Mouse (Mus musculus): ENCODE data around the gene Tap2. TPM values are rescaled to one million over a fixed set of nuclear protein-coding genes. Genes with fewer than 3 reads are reported as not detected.

Tap2 gene
- polyA plus RNA-seq, 1 experiment from 2014 or later: 0.44 TPM

- Histone ChIP-seq H3K4me3 (ENCODE audit: low read depth, low read length) (peak overlapping the region; percentile 44), H3K27ac (ENCODE audit: low read depth, low read length) (no peak overlapping the region), H3K27me3 (ENCODE audit: control insufficient read depth, insufficient read depth, low read length) (peaks cover 78% of the 10 kb centered on the region), H3K4me2 (peak overlapping the region; percentile 81), H3K36me3 (ENCODE audit: control insufficient read depth, insufficient read depth, low read length) (no peaks in the 10 kb centered on the region), H3K9me3 (replicated peaks; ENCODE audit: control insufficient read depth, low read length) (no peaks in the 10 kb centered on the region), H3K4me1 (ENCODE audit: control insufficient read depth, insufficient read depth, low read length) (peaks cover 7% of the 10 kb centered on the region; the same call in 1 of the 2 replicates), H3K9ac (ENCODE audit: low read depth, low read length) (peak overlapping the region; percentile 60)
- 5% methylated on average over 20 of the region's 20 CpGs for WGBS (ENCODE audit: insufficient replicate concordance)
- no peak; the same call in 1 of the 2 replicates for ATAC-seq (replicated peaks; ENCODE audit: insufficient number of reproducible peaks, low FRiP score, low TSS enrichment)
Observed at GRCm38 (mm10) chr17:34188010-34188409, 15.3 kb upstream of the Tap2 start.

GRCm38 (mm10) chr17:34188986-34189385 lies 14.3 kb upstream of the Tap2 start:
- no peak overlapping the region for H3K4me2 ChIP-seq
- H3K9ac ChIP-seq (ENCODE audit: low read depth, low read length): no peak overlapping the region
- no peak overlapping the region for H3K4me3 ChIP-seq (ENCODE audit: low read depth, low read length)
- no peak for ATAC-seq (replicated peaks; ENCODE audit: insufficient number of reproducible peaks, low FRiP score, low TSS enrichment)
- H3K36me3 ChIP-seq (ENCODE audit: control insufficient read depth, insufficient read depth, low read length): no peaks in the 10 kb centered on the region
- H3K27ac ChIP-seq (ENCODE audit: low read depth, low read length): no peak overlapping the region
- 52% methylated on average over 6 of the region's 6 CpGs for WGBS (ENCODE audit: insufficient replicate concordance)
- peaks cover 76% of the 10 kb centered on the region for H3K27me3 ChIP-seq (ENCODE audit: control insufficient read depth, insufficient read depth, low read length)
- no peaks in the 10 kb centered on the region for H3K9me3 ChIP-seq (replicated peaks; ENCODE audit: control insufficient read depth, low read length)
- H3K4me1 ChIP-seq (ENCODE audit: control insufficient read depth, insufficient read depth, low read length): peaks cover 7% of the 10 kb centered on the region; the same call in 1 of the 2 replicates

- H3K36me3 ChIP-seq (ENCODE audit: control insufficient read depth, insufficient read depth, low read length): no peaks in the 10 kb centered on the region
- H3K4me2 ChIP-seq: no peak overlapping the region
- H3K9me3 ChIP-seq (replicated peaks; ENCODE audit: control insufficient read depth, low read length): no peaks in the 10 kb centered on the region
- WGBS (ENCODE audit: insufficient replicate concordance): 19% methylated on average over 16 of the region's 16 CpGs
- H3K4me1 ChIP-seq (ENCODE audit: control insufficient read depth, insufficient read depth, low read length): peaks cover 5% of the 10 kb centered on the region; the same call in 1 of the 2 replicates
- ATAC-seq (replicated peaks; ENCODE audit: insufficient number of reproducible peaks, low FRiP score, low TSS enrichment): no peak
- peaks cover 89% of the 10 kb centered on the region for H3K27me3 ChIP-seq (ENCODE audit: control insufficient read depth, insufficient read depth, low read length)
- H3K9ac ChIP-seq (ENCODE audit: low read depth, low read length): no peak overlapping the region
- no peak overlapping the region for H3K4me3 ChIP-seq (ENCODE audit: low read depth, low read length)
- no peak overlapping the region for H3K27ac ChIP-seq (ENCODE audit: low read depth, low read length)
Observed at GRCm38 (mm10) chr17:34192852-34193251, 10.5 kb upstream of the Tap2 start.

GRCm38 (mm10) chr17:34193468-34193867 lies 9.9 kb upstream of the Tap2 start:
- Histone ChIP-seq H3K4me3 (ENCODE audit: low read depth, low read length) (no peak overlapping the region), H3K4me1 (ENCODE audit: control insufficient read depth, insufficient read depth, low read length) (peaks cover 2% of the 10 kb centered on the region; the same call in 1 of the 2 replicates), H3K36me3 (ENCODE audit: control insufficient read depth, insufficient read depth, low read length) (no peaks in the 10 kb centered on the region), H3K4me2 (no peak overlapping the region), H3K27me3 (ENCODE audit: control insufficient read depth, insufficient read depth, low read length) (peaks cover 88% of the 10 kb centered on the region), H3K9me3 (replicated peaks; ENCODE audit: control insufficient read depth, low read length) (no peaks in the 10 kb centered on the region), H3K9ac (ENCODE audit: low read depth, low read length) (no peak overlapping the region), H3K27ac (ENCODE audit: low read depth, low read length) (no peak overlapping the region)
- ATAC-seq (replicated peaks; ENCODE audit: insufficient number of reproducible peaks, low FRiP score, low TSS enrichment): no peak
- 38% methylated on average over 8 of the region's 8 CpGs for WGBS (ENCODE audit: insufficient replicate concordance)

GRCm38 (mm10) chr17:34194723-34195122 lies 8.6 kb upstream of the Tap2 start:
- WGBS (ENCODE audit: insufficient replicate concordance): 76% methylated on average over 4 of the region's 4 CpGs
- peaks cover 2% of the 10 kb centered on the region; the same call in 1 of the 2 replicates for H3K4me1 ChIP-seq (ENCODE audit: control insufficient read depth, insufficient read depth, low read length)
- no peaks in the 10 kb centered on the region for H3K36me3 ChIP-seq (ENCODE audit: control insufficient read depth, insufficient read depth, low read length)
- no peak overlapping the region for H3K4me3 ChIP-seq (ENCODE audit: low read depth, low read length)
- H3K9me3 ChIP-seq (replicated peaks; ENCODE audit: control insufficient read depth, low read length): no peaks in the 10 kb centered on the region
- no peak for ATAC-seq (replicated peaks; ENCODE audit: insufficient number of reproducible peaks, low FRiP score, low TSS enrichment)
- no peak overlapping the region for H3K27ac ChIP-seq (ENCODE audit: low read depth, low read length)
- no peak overlapping the region for H3K9ac ChIP-seq (ENCODE audit: low read depth, low read length)
- no peak overlapping the region for H3K4me2 ChIP-seq
- peaks cover 89% of the 10 kb centered on the region for H3K27me3 ChIP-seq (ENCODE audit: control insufficient read depth, insufficient read depth, low read length)

GRCm38 (mm10) chr17:34196491-34196890 lies 6.8 kb upstream of the Tap2 start:
- H3K9ac ChIP-seq (ENCODE audit: low read depth, low read length): no peak overlapping the region
- WGBS (ENCODE audit: insufficient replicate concordance): 26% methylated on average over 12 of the region's 12 CpGs
- H3K36me3 ChIP-seq (ENCODE audit: control insufficient read depth, insufficient read depth, low read length): no peaks in the 10 kb centered on the region
- H3K27me3 ChIP-seq (ENCODE audit: control insufficient read depth, insufficient read depth, low read length): peaks cover 94% of the 10 kb centered on the region
- ATAC-seq (replicated peaks; ENCODE audit: insufficient number of reproducible peaks, low FRiP score, low TSS enrichment): no peak
- H3K4me3 ChIP-seq (ENCODE audit: low read depth, low read length): 0 out of 2 replicates have a peak overlapping the region, but pooled peaks have one; percentile 10
- H3K4me2 ChIP-seq: no peak overlapping the region
- H3K27ac ChIP-seq (ENCODE audit: low read depth, low read length): no peak overlapping the region
- peaks cover 2% of the 10 kb centered on the region; the same call in 1 of the 2 replicates for H3K4me1 ChIP-seq (ENCODE audit: control insufficient read depth, insufficient read depth, low read length)
- no peaks in the 10 kb centered on the region for H3K9me3 ChIP-seq (replicated peaks; ENCODE audit: control insufficient read depth, low read length)

GRCm38 (mm10) chr17:34196941-34197894 lies 6.1 kb upstream of the Tap2 start, which contains the start of gene Psmb8:
TSS of gene Psmb8 (plus strand) at chr17:34197721.
- WGBS (ENCODE audit: insufficient replicate concordance): 2% methylated on average over 41 of the region's 41 CpGs
- Histone ChIP-seq H3K27ac (ENCODE audit: low read depth, low read length) (no peak within 1 kb of the TSS), H3K27me3 (ENCODE audit: control insufficient read depth, insufficient read depth, low read length) (peaks cover 87% of the 10 kb centered on the region), H3K4me1 (ENCODE audit: control insufficient read depth, insufficient read depth, low read length) (peaks cover 2% of the 10 kb centered on the region; the same call in 1 of the 2 replicates), H3K9ac (ENCODE audit: low read depth, low read length) (no peak within 1 kb of the TSS), H3K9me3 (replicated peaks; ENCODE audit: control insufficient read depth, low read length) (no peaks in the 10 kb centered on the region), H3K36me3 (ENCODE audit: control insufficient read depth, insufficient read depth, low read length) (no peaks in the 10 kb centered on the region), H3K4me3 (ENCODE audit: low read depth, low read length) (peak within 1 kb of the TSS; percentile 28), H3K4me2 (peak within 1 kb of the TSS; percentile 72)
- no peak for ATAC-seq (replicated peaks; ENCODE audit: insufficient number of reproducible peaks, low FRiP score, low TSS enrichment)

GRCm38 (mm10) chr17:34197904-34198520 lies 5.3 kb upstream of the Tap2 start:
- no peak for ATAC-seq (replicated peaks; ENCODE audit: insufficient number of reproducible peaks, low FRiP score, low TSS enrichment)
- Histone ChIP-seq H3K36me3 (ENCODE audit: control insufficient read depth, insufficient read depth, low read length) (no peaks in the 10 kb centered on the region), H3K4me2 (peak overlapping the region; percentile 72), H3K9me3 (replicated peaks; ENCODE audit: control insufficient read depth, low read length) (no peaks in the 10 kb centered on the region), H3K27me3 (ENCODE audit: control insufficient read depth, insufficient read depth, low read length) (peaks cover 80% of the 10 kb centered on the region), H3K9ac (ENCODE audit: low read depth, low read length) (no peak overlapping the region), H3K4me3 (ENCODE audit: low read depth, low read length) (peak overlapping the region; percentile 28), H3K4me1 (ENCODE audit: control insufficient read depth, insufficient read depth, low read length) (peaks cover 2% of the 10 kb centered on the region; the same call in 1 of the 2 replicates), H3K27ac (ENCODE audit: low read depth, low read length) (no peak overlapping the region)
- 2% methylated on average over 32 of the region's 32 CpGs for WGBS (ENCODE audit: insufficient replicate concordance)
